Mouse (Mus musculus) heart, embryonic 11.5 days (tissue): ENCODE measurements around the gene Wdr6. TPM values are rescaled to one million over a fixed set of nuclear protein-coding genes. Genes with fewer than 3 reads are reported as not detected.

ENCODE experiments used
- ATAC-seq: fragments of 200-750 bp; cut with Nextera tagmentation; replicated peaks from 2 replicates; pipeline ENCODE4 v1.8.0; 2017; ENCODE audit warnings: moderate library complexity; ENCODE audit not compliant: insufficient number of reproducible peaks, low FRiP score, low TSS enrichment
- H3K27ac ChIP-seq: fragments of 300-500 bp; sonication (generic); 2 replicates; pipeline ENCODE4 v1.5.1; 2014; ENCODE audit warnings: mild to moderate bottlenecking, low read depth, low read length
- H3K27me3 ChIP-seq: fragments of 300-500 bp; sonication (generic); 2 replicates; pipeline ENCODE4 v1.6.1; 2014; ENCODE audit warnings: mild to moderate bottlenecking, low read length, mixed read lengths; ENCODE audit not compliant: control insufficient read depth, insufficient read depth
- H3K36me3 ChIP-seq: fragments of 300-500 bp; sonication (generic); 2 replicates; pipeline ENCODE4 v1.6.1; 2014; ENCODE audit warnings: mild to moderate bottlenecking, low read length, moderate library complexity, mixed read lengths; ENCODE audit not compliant: control insufficient read depth, insufficient read depth
- H3K4me1 ChIP-seq: fragments of 300-500 bp; sonication (generic); 2 replicates; pipeline ENCODE4 v1.6.1; 2014; ENCODE audit warnings: low read length; ENCODE audit not compliant: control insufficient read depth, insufficient read depth
- H3K4me2 ChIP-seq: fragments of 300-500 bp; sonication (generic); 2 replicates; pipeline ENCODE4 v1.6.1; 2014; ENCODE audit warnings: mild to moderate bottlenecking, moderate library complexity
- H3K4me3 ChIP-seq: fragments of 300-500 bp; sonication (generic); 2 replicates; pipeline ENCODE4 v1.5.1; 2014; ENCODE audit warnings: low read depth, low read length
- H3K9ac ChIP-seq: fragments of 300-500 bp; sonication (generic); 2 replicates; pipeline ENCODE4 v1.6.1; 2014; ENCODE audit warnings: mild to moderate bottlenecking, low read depth, low read length, moderate library complexity
- H3K9me3 ChIP-seq: fragments of 300-500 bp; sonication (generic); replicated peaks from 2 replicates; pipeline ENCODE4 v1.6.1; 2016; ENCODE audit warnings: low read length; ENCODE audit not compliant: control insufficient read depth
- WGBS: fragments of 180-500 bp; shearing (Covaris S2); extraction: QIAGEN DNeasy Blood & Tissue Kit; methylation state at CpG from one replicate; pipeline ENCODE4 v1.1.7; 2014; ENCODE audit not compliant: insufficient replicate concordance; 5-methylcytosine and 5-hydroxymethylcytosine counted together
- polyA plus RNA-seq: library from polyadenylated mRNA; unstranded; fragments of >200 nt; fragmentation: Nextera tagmentation; extraction: Ambion mirVana; gene quantifications from 2 replicates; pipeline ENCODE4 v1.2.1, GENCODE M21; 2014

Gene Wdr6
- polyA plus RNA-seq, 1 experiment from 2014 or later, result 48.6 TPM

GRCm38 (mm10) chr9:108600011-108600410, 21.5 kb upstream of the Wdr6 start:
- Histone ChIP-seq H3K4me1 (peaks cover 10% of the 10 kb centered on the region), H3K27ac (no peak overlapping the region), H3K36me3 (peaks cover 14% of the 10 kb centered on the region), H3K9me3 (no peaks in the 10 kb centered on the region), H3K27me3 (no peaks in the 10 kb centered on the region), H3K4me3 (no peak overlapping the region), H3K4me2 (no peak overlapping the region), H3K9ac (no peak overlapping the region)
- ATAC-seq, result no peak
- 48% methylated on average over 2 of the region's 2 CpGs for WGBS

- Histone ChIP-seq H3K36me3 (peaks cover 7% of the 10 kb centered on the region), H3K9me3 (no peaks in the 10 kb centered on the region), H3K4me2 (no peak overlapping the region), H3K4me3 (no peak overlapping the region), H3K4me1 (peaks cover 15% of the 10 kb centered on the region), H3K27ac (no peak overlapping the region), H3K9ac (no peak overlapping the region), H3K27me3 (no peaks in the 10 kb centered on the region)
- 72% methylated on average over 4 of the region's 4 CpGs for WGBS
- ATAC-seq, result no peak
Observed at GRCm38 (mm10) chr9:108599021-108599566, 20.6 kb upstream of the Wdr6 start.

GRCm38 (mm10) chr9:108596998-108597764, 18.6 kb upstream of the Wdr6 start, which contains the start of gene P4htm:
Gene P4htm (minus strand): TSS chr9:108597667.
- H3K9ac ChIP-seq, result peak within 1 kb of the TSS; percentile 76
- H3K36me3 ChIP-seq, result no peaks in the 10 kb centered on the region
- H3K9me3 ChIP-seq, result no peaks in the 10 kb centered on the region
- H3K4me1 ChIP-seq, result peaks cover 19% of the 10 kb centered on the region
- 5% methylated on average over 64 of the region's 69 CpGs for WGBS
- peak within 1 kb of the TSS; percentile 85 for H3K4me2 ChIP-seq
- peak within 1 kb of the TSS; percentile 60 for H3K27ac ChIP-seq
- peak within 1 kb of the TSS; percentile 59 for H3K4me3 ChIP-seq
- peak; percentile 72 for ATAC-seq
- no peaks in the 10 kb centered on the region for H3K27me3 ChIP-seq

- peaks cover 19% of the 10 kb centered on the region for H3K4me1 ChIP-seq
- peak overlapping the region; percentile 43 for H3K4me2 ChIP-seq
- no peak overlapping the region for H3K4me3 ChIP-seq
- no peak for ATAC-seq
- no peaks in the 10 kb centered on the region for H3K9me3 ChIP-seq
- 0 out of 2 replicates have a peak overlapping the region, but pooled peaks have one; percentile 12 for H3K9ac ChIP-seq
- peak overlapping the region; percentile 75 for H3K27ac ChIP-seq
- 25% methylated on average over 3 of the region's 3 CpGs for WGBS
- no peaks in the 10 kb centered on the region for H3K27me3 ChIP-seq
- H3K36me3 ChIP-seq, result no peaks in the 10 kb centered on the region
Observed at GRCm38 (mm10) chr9:108594354-108594753, 15.8 kb upstream of the Wdr6 start.

- 86% methylated on average over 4 of the region's 4 CpGs for WGBS
Observed at GRCm38 (mm10) chr9:108591462-108591861, 12.9 kb upstream of the Wdr6 start.

GRCm38 (mm10) chr9:108589229-108589628, 10.7 kb upstream of the Wdr6 start:
- Histone ChIP-seq H3K9me3 (no peaks in the 10 kb centered on the region), H3K27me3 (no peaks in the 10 kb centered on the region), H3K36me3 (no peaks in the 10 kb centered on the region), H3K4me2 (no peak overlapping the region), H3K27ac (peak overlapping the region; percentile 93; the same call in 1 of the 2 replicates), H3K9ac (no peak overlapping the region), H3K4me3 (no peak overlapping the region), H3K4me1 (peaks cover 33% of the 10 kb centered on the region)
- WGBS, result 64% methylated on average over 5 of the region's 5 CpGs
- no peak for ATAC-seq

More at GRCm38 (mm10) chr9:108591462-108591861, 12.9 kb upstream of the Wdr6 start:
- Histone ChIP-seq H3K9ac (no peak overlapping the region), H3K4me3 (no peak overlapping the region), H3K4me2 (no peak overlapping the region), H3K27me3 (no peaks in the 10 kb centered on the region), H3K9me3 (no peaks in the 10 kb centered on the region), H3K4me1 (peaks cover 40% of the 10 kb centered on the region), H3K27ac (no peak overlapping the region), H3K36me3 (no peaks in the 10 kb centered on the region)
- ATAC-seq, result no peak

DNA sequence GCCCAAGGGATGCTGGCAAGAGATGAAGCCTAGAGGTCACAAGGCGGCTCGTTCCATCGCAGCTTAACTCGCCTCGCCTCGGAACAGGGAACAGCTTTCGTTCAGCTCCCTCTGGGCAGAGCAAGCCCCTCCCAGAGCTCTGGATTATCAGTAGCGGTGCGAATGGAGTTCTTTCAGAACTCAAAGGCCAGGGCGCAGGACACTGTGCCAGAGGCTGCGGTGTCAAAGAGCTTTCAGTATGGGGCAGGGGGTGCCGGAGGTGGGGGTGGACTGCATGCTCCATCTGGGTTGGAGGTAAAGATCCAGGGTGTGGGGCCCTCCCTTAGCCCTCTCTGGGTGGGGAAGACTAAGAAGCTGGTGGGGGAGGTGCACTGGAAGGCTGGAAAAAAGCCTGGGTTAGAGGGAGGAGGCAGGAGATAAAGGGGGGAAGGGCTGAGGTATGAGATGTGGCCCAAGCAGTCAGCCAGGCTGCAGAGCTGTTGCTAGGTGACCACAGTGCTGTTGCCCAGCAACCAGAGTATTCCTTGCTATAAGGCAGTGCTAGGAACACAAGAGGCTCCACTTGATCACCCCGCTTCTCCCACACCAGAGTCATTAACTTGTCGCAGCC, 9.1 kb upstream of the Wdr6 start:
- WGBS, result 1% methylated on average over 14 of the region's 14 CpGs

GRCm38 (mm10) chr9:108579344-108579690, 778 bp upstream of the Wdr6 start:
- peaks cover 38% of the 10 kb centered on the region for H3K4me1 ChIP-seq
- H3K27ac ChIP-seq, result peak overlapping the region; percentile 92
- H3K27me3 ChIP-seq, result no peaks in the 10 kb centered on the region
- no peak for ATAC-seq
- H3K9ac ChIP-seq, result peak overlapping the region; percentile 89
- H3K4me3 ChIP-seq, result peak overlapping the region; percentile 90
- H3K4me2 ChIP-seq, result peak overlapping the region; percentile 85
- WGBS, result 42% methylated on average over 5 of the region's 5 CpGs
- no peaks in the 10 kb centered on the region for H3K9me3 ChIP-seq
- peaks cover 11% of the 10 kb centered on the region for H3K36me3 ChIP-seq

More for the DNA sequence above, 9.1 kb upstream of the Wdr6 start:
- peak overlapping the region; percentile 93 for H3K27ac ChIP-seq
- peaks cover 38% of the 10 kb centered on the region for H3K4me1 ChIP-seq
- H3K27me3 ChIP-seq, result no peaks in the 10 kb centered on the region
- H3K4me3 ChIP-seq, result peak overlapping the region; percentile 30
- ATAC-seq, result peak; percentile 86
- no peaks in the 10 kb centered on the region for H3K36me3 ChIP-seq
- H3K9ac ChIP-seq, result peak overlapping the region; percentile 54; the same call in 1 of the 2 replicates
- peak overlapping the region; percentile 61 for H3K4me2 ChIP-seq
- no peaks in the 10 kb centered on the region for H3K9me3 ChIP-seq
